Mouse (Mus musculus) erythroblast, embryonic 14.5 days (primary cell): ENCODE measurements around the gene Ssu72.

Source experiments
- GATA1 ChIP-seq: IDR thresholded peaks from 2 replicates; pipeline ENCODE4 v1.6.1; 2012; ENCODE audit warnings: low read length, inconsistent platforms, mixed read lengths
- TAL1 ChIP-seq: IDR thresholded peaks from 3 replicates; pipeline ENCODE4 v1.6.1; 2012; ENCODE audit warnings: low read length, inconsistent platforms, mixed read lengths

DNA sequence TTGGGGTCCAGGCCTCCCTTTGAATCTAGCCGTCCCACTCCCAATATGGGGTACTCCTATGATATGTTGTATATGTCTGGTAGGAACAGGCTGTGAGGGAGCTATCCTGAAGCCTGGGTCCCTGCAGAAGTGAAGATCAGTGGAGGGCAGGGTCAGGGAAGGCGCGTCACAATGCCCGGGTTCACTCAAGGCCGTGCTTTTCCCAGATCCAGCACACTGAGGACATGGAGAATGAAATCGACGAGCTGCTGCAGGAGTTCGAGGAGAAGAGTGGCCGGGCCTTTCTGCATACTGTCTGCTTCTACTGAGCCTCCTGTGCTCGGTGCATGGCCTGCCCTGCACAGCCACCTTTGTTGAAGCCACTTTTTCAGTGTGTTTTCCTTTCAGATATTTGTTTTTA lies 28.7 kb downstream of the Ssu72 start:
- TF ChIP-seq GATA1 (no peak), TAL1 (no peak)
